Mouse (Mus musculus) liver, adult 2 months (tissue): ENCODE results near the gene Olfr575.

Source experiments
- CTCF ChIP-seq: fragments of 200-500 bp; IDR thresholded peaks from 2 replicates; pipeline ENCODE4 v1.5.1; 2011; ENCODE audit warnings: low read depth, low read length, control low read depth
- POLR2A ChIP-seq: fragments of 200-500 bp; IDR thresholded peaks from 2 replicates; pipeline ENCODE4 v1.6.1; 2011; ENCODE audit warnings: low read length, control low read depth; ENCODE audit not compliant: insufficient read depth; ENCODE audit errors: extremely low read depth

- TF ChIP-seq CTCF (no peak), POLR2A (no peak)
These were observed 15.8 kb upstream of the Olfr575 start for GRCm38 (mm10) chr7:102974399-102974798.
